Mouse (Mus musculus) lung, postnatal 0 days (tissue): ENCODE results near the gene Olfr285. TPM values are rescaled to one million over a fixed set of nuclear protein-coding genes. Genes with fewer than 3 reads are reported as not detected.

Experiments used
- ATAC-seq: fragments of 200-750 bp; cut with Nextera tagmentation; 2 replicates; pipeline ENCODE4 v1.8.0; 2017; ENCODE audit warnings: moderate library complexity
- DNase-seq: peaks from one replicate; pipeline ENCODE4 v3.0.0-alpha.2; 2016; ENCODE audit warnings: low spot score
- H3K27ac ChIP-seq: fragments of 300-500 bp; sonication (generic); 2 replicates; pipeline ENCODE4 v1.5.1; 2014; ENCODE audit warnings: antibody characterized with exemption, mild to moderate bottlenecking, low read length, mixed read lengths
- H3K27me3 ChIP-seq: fragments of 300-500 bp; sonication (generic); replicated peaks from 2 replicates; pipeline ENCODE4 v1.6.1; 2014; ENCODE audit warnings: low read length, mixed read lengths; ENCODE audit not compliant: insufficient read depth
- H3K36me3 ChIP-seq: fragments of 300-500 bp; sonication (generic); 2 replicates; pipeline ENCODE4 v1.6.1; 2014; ENCODE audit warnings: low read length, mixed read lengths; ENCODE audit not compliant: insufficient read depth
- H3K4me1 ChIP-seq: fragments of 300-500 bp; sonication (generic); 2 replicates; pipeline ENCODE4 v1.6.1; 2014; ENCODE audit warnings: antibody characterized with exemption, low read depth, low read length, mixed read lengths; ENCODE audit not compliant: insufficient read depth
- H3K4me2 ChIP-seq: fragments of 300-500 bp; sonication (generic); replicated peaks from 2 replicates; pipeline ENCODE4 v1.6.1; 2014; ENCODE audit warnings: low read depth, mild to moderate bottlenecking, low read length, moderate library complexity, mixed read lengths
- H3K4me3 ChIP-seq: fragments of 300-500 bp; sonication (generic); 2 replicates; pipeline ENCODE4 v1.5.1; 2014; ENCODE audit warnings: low read depth, low read length
- H3K9ac ChIP-seq: fragments of 300-500 bp; sonication (generic); replicated peaks from 2 replicates; pipeline ENCODE4 v1.6.1; 2014; ENCODE audit warnings: low read depth, mild to moderate bottlenecking
- H3K9me3 ChIP-seq: fragments of 300-500 bp; sonication (generic); 2 replicates; pipeline ENCODE4 v1.6.1; 2016; ENCODE audit warnings: low read length, mixed read lengths
- CTCF ChIP-seq: IDR thresholded peaks from 2 replicates; pipeline ENCODE4 v1.5.1; 2016; ENCODE audit warnings: antibody characterized with exemption, mild to moderate bottlenecking
- EP300 ChIP-seq: IDR thresholded peaks from 2 replicates; pipeline ENCODE4 v1.6.1; 2016; ENCODE audit warnings: antibody characterized with exemption, mild to moderate bottlenecking, control low read depth
- WGBS: fragments of 180-500 bp; shearing (Covaris S2); extraction: QIAGEN DNeasy Blood & Tissue Kit; methylation state at CpG from one replicate; pipeline ENCODE4 v1.1.7; 2014; 5-methylcytosine and 5-hydroxymethylcytosine counted together
- polyA plus RNA-seq: library from polyadenylated mRNA; unstranded; fragments of >200 nt; fragmentation: Nextera tagmentation; extraction: Ambion mirVana; gene quantifications from 2 replicates; pipeline ENCODE4 v1.2.1, GENCODE M21; 2015

Gene Olfr285
- not detected in 2 replicates for polyA plus RNA-seq

DNA sequence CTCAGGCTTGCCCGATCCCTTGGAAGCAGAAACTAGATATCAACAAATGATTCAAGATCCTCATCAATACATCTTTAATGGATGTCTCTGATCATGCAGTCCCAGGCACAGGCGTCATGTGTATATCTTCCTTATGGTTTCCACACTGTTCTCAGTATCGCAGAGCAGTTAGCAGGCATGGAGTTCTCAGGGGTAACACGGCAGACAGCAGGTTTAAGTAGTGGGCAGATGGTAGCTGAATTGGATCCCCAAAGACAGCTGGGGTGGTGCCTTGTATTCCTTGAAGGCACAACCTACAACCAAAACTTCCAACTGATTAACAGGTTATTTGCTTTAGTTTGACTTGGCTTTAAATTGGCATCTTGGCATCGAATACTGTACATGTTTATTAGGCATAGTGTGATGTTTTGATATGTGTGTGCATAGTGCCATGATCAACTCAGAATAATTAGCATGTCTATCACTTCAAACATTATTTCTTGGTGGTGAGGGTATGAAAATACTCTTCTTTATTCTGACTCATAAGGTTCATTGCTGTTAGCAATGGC is at the start of gene Olfr285:
Gene Olfr285, minus strand, starts transcription at position 177 of the 548 bp plus-strand sequence.
- H3K9ac ChIP-seq, result no peak within 1 kb of the TSS
- no peak within 1 kb of the TSS for H3K4me2 ChIP-seq
- WGBS, result 88% methylated on average over 5 of the region's 5 CpGs
- H3K36me3 ChIP-seq, result no peaks in the 10 kb centered on the region
- no peak within 1 kb of the TSS for H3K4me3 ChIP-seq
- ATAC-seq, result no peak
- no peaks in the 10 kb centered on the region for H3K4me1 ChIP-seq
- DNase-seq, result no peak
- no peaks in the 10 kb centered on the region for H3K27me3 ChIP-seq
- no peaks in the 10 kb centered on the region for H3K9me3 ChIP-seq
- TF ChIP-seq EP300 (no peak), CTCF (no peak)
- no peak within 1 kb of the TSS for H3K27ac ChIP-seq

DNA sequence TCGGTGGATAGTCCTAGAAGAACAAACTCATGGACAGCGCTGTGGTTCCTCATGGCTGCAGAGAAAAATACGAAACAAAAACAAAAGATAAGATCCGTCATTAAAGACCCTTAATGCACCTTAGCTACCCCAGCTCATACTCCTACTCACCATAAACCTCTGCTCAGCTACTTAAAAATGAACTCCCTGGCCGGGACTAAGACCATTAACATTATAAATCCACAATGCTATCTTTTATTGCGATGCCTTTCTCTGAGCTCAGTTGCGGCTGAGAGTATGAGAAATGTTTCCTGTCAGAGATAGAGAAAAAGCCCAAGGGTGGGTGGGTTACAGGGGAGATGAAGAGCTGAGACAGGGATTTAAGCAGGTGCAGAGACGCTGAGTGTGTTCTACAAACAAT is 23.7 kb upstream of the Olfr285 start, which contains the start of gene Olfr284:
Gene Olfr284, minus strand, starts transcription at position 101 of the 400 bp plus-strand sequence.
- H3K27me3 ChIP-seq, result no peaks in the 10 kb centered on the region
- no peaks in the 10 kb centered on the region for H3K36me3 ChIP-seq
- H3K9me3 ChIP-seq, result no peaks in the 10 kb centered on the region
- H3K9ac ChIP-seq, result no peak within 1 kb of the TSS
- no peaks in the 10 kb centered on the region for H3K4me1 ChIP-seq
- no peak within 1 kb of the TSS for H3K4me2 ChIP-seq
- no peak within 1 kb of the TSS for H3K27ac ChIP-seq
- DNase-seq (no peak), ATAC-seq (no peak)
- H3K4me3 ChIP-seq, result no peak within 1 kb of the TSS
- TF ChIP-seq CTCF (no peak), EP300 (no peak)
- 67% methylated on average over 8 of the region's 8 CpGs for WGBS

DNA sequence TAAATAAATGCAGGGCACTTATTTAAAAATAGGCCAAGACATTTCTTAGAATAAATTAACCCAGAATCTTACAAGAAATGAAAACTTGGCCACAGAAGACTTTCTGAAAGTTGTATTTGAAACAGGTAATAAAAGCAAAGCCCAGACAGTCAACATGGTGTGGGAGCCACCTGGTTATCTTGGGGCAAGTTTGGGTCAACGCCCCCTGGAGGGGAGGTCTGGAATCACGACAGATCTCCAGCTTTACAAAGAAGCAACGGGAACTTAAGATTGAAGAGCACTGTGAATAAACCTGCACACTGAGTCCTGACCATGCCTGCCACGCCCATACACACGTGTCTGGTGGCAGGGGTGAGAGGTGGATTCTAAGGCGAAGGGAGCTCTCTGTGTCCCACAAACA is 1.4 kb downstream of the Olfr285 start:
- ATAC-seq (no peak), DNase-seq (no peak)
- 39% methylated on average over 6 of the region's 6 CpGs for WGBS
- Histone ChIP-seq H3K9ac (no peak overlapping the region), H3K4me1 (no peaks in the 10 kb centered on the region), H3K36me3 (no peaks in the 10 kb centered on the region), H3K27ac (no peak overlapping the region), H3K4me3 (no peak overlapping the region), H3K4me2 (no peak overlapping the region), H3K27me3 (no peaks in the 10 kb centered on the region), H3K9me3 (no peaks in the 10 kb centered on the region)
- 0 out of 2 replicates have a peak, but pooled peaks have one; percentile 19 for TF ChIP-seq CTCF
- no peak for TF ChIP-seq EP300

DNA sequence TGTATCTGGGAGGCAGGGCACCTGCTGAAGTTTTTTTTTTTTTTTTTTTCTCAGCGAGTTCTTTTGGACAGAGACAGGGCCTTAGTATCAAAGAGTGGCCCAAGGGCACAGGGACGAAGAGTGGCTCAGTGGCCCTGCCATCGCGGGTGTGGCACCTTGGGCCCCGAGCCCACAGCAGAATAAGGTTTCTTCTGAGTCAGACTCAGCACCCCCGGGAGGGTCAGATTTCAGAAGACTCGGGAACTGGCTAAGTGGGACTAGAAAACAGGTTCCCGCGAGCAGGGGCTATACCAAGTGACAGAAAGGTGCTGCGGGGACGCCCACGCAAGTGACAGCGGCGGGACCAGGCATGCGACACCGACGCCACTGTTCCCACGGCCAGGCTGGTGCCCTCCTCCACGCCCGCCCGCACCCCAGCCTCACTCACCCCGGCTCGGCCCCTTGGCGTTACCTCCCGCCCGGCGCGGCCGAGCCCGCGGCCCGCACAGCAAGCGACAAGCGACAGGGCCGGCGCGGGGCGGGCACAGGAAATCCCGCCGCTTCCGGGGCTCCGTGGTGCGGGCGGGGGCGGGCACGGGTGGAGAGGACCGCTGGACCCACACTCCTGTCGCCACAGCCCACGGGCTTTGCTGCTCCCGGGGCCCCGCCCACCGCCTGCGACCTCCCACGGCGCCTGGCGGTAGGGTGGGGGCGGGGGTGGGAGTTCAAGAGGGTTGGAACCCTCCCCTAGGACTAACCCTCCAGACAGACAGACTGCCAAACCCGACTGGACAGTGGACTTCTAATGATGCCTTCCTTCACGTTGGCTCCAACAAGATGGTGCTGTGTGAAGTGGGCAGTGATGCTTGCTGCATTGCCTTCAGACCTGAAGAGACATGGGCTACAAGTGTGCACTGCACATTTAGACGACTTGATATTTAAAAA is 21.3 kb downstream of the Olfr285 start, which contains the start of gene Zfp641:
Gene Zfp641, minus strand, starts transcription at position 534 of the 924 bp plus-strand sequence.
- no peak for TF ChIP-seq EP300
- TF ChIP-seq CTCF, result no peak
- Histone ChIP-seq H3K4me2 (peak within 1 kb of the TSS; percentile 95), H3K4me1 (no peaks in the 10 kb centered on the region), H3K9ac (peak within 1 kb of the TSS; percentile 43), H3K36me3 (no peaks in the 10 kb centered on the region), H3K9me3 (no peaks in the 10 kb centered on the region), H3K27me3 (no peaks in the 10 kb centered on the region), H3K27ac (no peak within 1 kb of the TSS), H3K4me3 (peak within 1 kb of the TSS; percentile 48)
- DNase-seq (peak; percentile 21), ATAC-seq (peak; percentile 57)
- WGBS, result 3% methylated on average over 50 of the region's 60 CpGs

DNA sequence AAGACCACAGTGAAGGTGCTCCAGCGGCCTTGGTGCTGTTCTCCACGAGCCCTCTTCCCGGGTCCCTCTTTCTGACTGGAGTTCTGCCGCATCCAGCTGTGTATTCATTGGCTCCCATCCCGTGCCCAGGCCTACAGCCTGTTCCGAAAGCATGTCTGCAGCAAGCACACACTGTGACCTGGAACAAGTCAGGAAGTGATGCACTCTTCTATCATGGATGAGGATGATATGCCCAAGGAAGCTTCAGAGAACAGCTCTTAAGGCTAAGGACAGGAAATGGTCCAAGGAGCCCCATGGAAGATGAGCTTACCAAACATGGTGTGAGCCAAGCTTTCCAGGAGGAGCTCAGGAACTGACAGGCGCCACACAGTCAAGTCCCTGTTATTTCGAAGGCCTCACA is 23.5 kb downstream of the Olfr285 start:
- Histone ChIP-seq H3K4me1 (no peaks in the 10 kb centered on the region), H3K4me3 (no peak overlapping the region), H3K4me2 (no peak overlapping the region), H3K27ac (no peak overlapping the region), H3K27me3 (no peaks in the 10 kb centered on the region), H3K9ac (no peak overlapping the region), H3K9me3 (no peaks in the 10 kb centered on the region), H3K36me3 (no peaks in the 10 kb centered on the region)
- TF ChIP-seq CTCF (no peak), EP300 (no peak)
- no peak for DNase-seq
- no peak for ATAC-seq
- WGBS, result 83% methylated on average over 8 of the region's 8 CpGs

DNA sequence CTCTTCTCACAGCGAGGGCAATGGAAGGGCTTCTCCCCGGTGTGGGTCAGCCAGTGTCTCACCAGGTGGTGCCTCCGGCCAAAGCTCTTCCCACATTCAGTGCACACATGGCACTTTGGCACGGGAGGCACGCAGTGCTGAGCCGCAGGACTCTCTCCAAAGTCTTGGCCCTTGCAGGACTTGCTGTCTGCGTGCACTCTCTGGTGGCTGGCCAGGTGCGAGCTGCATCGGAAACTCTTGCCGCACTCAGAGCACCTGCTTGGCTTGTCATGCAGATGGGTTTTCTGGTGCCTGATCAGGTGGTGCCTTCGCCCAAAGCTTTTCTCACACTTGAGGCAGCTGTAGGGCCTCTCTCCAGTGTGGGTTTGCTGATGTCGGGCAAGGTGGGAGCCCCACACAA is 28.6 kb downstream of the Olfr285 start:
- Histone ChIP-seq H3K36me3 (no peaks in the 10 kb centered on the region), H3K4me3 (no peak overlapping the region), H3K4me1 (no peaks in the 10 kb centered on the region), H3K9ac (no peak overlapping the region), H3K27me3 (no peaks in the 10 kb centered on the region), H3K27ac (no peak overlapping the region), H3K4me2 (no peak overlapping the region), H3K9me3 (no peaks in the 10 kb centered on the region)
- WGBS, result 72% methylated on average over 9 of the region's 12 CpGs
- DNase-seq, result no peak
- TF ChIP-seq CTCF (no peak), EP300 (no peak)
- no peak for ATAC-seq
